Mouse (Mus musculus) retina, postnatal 1 day (tissue): Measurements from ENCODE around the gene Prkcg.
"Not testable (repeated sequence)": the region's sequence is repeated elsewhere in the genome, so short reads cannot be mapped to it uniquely, and the experiment has no call there.

Source experiments
- DNase-seq: peaks from one replicate; pipeline ENCODE4 v3.0.0-alpha.2; 2012

Gene Prkcg

DNA sequence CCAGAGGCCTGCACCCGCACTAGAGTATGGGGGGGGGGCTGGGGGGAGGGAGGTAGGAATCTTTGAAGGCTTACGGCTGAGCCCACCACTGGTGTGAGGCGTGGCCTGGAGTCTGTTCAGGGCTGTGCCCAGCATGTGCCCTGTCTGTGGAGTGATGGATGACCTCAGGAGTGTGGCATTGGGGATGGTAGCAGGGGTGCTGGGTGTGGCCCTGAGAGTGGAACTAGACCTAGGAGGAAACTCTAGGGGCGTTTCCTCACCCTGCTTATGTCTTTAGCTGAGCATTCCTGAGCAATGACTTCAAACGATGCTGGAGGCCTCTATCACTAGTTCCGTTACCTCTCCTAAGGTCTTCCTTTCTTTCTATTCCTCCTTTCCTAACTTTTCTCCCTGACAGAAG lies 2.2 kb downstream of the Prkcg start:
- DNase-seq: no peak

DNA sequence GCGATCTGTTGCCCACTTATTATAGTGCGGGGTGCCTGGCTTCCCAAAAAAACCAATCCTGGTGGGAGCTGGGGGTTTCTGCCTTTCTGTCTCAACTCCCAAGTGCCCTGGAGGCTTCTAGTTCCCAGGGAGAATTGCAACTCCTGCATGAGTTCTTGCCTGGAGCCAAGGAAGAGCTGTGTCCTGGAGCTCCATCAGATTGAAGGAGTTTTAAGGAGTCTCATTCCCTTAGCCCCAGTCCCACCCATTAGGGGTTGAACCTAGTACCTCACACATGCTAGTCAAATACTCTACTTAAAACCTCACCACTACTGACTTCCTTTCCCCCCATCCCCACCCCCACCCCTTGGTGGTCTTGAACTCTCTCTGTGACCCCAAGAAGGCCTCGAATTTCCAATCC lies 2.8 kb downstream of the Prkcg start:
- DNase-seq: no peak

DNA sequence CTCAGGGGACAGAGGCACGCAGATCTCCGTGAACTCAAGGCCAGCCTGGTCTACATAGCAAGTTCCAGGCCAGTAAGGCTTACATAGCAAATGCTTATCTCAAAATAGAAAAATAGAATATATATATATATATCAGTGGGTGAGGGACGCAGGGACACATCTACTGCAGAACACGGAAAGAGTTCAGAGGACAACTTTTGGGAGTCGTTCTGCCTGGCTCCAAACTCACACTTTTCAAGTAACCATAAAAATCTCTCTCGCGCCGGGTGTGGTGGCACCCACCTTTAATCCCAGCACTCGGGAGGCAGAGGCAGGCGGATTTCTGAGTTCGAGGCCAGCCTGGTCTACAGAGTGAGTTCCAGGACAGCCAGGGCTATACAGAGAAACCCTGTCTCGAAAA lies 3.3 kb downstream of the Prkcg start:
- not testable (repeated sequence) for DNase-seq

DNA sequence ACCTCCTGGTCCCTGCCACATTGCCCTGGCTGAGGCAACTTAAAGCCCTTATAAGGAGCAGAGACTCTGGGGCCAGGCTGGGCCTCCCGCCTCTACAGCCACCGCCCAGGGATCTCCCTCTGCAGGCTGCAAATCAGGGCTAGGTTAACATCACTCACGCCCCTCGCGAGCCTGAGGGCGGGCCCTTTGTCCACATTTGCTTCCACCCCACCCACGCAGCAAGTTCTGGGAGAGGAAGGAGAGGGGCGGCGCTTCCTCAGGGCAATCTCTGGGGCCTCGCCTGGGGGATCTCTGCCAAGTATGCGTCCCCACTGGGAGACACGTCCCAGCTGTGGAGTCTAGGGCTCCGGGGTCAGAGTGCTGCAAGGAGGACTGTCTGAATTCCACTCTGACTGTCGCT lies 3.8 kb downstream of the Prkcg start:
- DNase-seq: peak; percentile 84

DNA sequence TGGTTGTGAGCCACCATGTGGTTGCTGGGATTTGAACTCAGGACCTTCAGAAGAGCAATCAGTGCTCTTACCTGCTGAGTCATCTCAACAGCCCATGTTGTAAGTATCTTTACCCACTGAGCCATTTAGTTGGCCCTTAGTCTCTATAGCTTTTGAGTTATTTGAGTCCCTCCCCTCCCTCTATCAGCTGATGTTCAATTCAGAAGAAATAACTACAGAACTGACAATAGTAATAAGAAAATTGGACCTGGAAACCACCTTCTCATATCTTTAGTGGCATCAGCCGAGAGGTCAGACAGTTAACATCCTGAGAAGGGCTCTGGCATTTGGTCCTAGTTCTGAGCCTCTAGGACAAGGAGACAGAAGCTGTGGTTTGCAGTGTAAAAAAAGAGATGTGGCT lies 5.8 kb downstream of the Prkcg start:
- DNase-seq: no peak

DNA sequence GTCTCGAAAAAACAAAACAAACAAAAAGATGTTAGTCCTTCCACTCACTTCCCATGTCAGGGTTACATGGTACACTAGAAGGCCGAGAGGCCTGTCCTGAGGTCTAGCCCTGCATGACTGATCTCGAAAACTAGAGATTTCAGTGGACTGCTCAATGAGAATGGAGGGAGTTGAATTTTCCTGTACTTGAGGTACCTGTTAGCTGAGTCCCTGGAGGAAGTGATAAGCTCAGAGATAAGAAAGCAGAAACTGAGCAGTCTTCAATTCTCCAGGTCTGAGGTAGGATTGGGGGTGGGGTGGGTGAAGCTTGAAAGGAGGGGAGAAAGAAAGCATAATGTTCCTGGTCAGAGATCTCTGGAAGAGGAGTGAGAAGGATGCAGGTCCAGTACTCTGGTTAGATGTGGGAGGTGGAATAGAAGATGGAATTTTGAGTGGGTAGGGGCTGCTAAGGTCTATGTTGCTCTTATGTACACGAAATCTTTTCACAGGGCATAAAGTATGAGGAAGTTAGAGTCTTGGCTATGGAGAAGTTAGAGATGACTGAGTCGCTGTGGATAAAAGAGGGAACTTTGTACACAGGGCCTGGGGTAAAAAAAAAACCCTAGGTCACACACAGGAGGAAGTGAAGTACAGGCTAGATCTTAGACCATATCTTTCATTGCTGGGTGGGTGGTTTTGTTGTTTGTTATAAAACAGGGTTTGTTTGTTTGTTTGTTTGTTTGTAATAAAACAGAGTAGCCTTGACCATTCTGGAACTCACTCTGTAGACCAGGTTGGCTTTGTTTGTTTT lies 6.5 kb downstream of the Prkcg start:
- no peak for DNase-seq

DNA sequence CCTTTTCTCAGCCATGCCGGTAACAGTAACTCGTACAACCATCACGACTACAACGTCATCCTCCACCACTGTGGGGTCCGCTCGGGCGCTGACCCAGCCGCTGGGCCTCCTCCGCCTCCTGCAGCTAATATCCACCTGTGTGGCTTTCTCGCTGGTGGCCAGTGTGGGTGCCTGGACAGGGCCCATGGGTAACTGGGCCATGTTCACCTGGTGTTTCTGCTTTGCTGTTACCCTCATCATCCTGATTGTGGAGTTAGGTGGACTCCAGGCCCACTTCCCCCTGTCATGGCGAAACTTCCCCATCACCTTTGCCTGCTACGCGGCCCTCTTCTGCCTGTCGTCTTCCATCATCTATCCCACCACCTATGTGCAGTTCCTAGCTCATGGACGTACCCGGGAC lies 7.7 kb downstream of the Prkcg start:
- DNase-seq: no peak

DNA sequence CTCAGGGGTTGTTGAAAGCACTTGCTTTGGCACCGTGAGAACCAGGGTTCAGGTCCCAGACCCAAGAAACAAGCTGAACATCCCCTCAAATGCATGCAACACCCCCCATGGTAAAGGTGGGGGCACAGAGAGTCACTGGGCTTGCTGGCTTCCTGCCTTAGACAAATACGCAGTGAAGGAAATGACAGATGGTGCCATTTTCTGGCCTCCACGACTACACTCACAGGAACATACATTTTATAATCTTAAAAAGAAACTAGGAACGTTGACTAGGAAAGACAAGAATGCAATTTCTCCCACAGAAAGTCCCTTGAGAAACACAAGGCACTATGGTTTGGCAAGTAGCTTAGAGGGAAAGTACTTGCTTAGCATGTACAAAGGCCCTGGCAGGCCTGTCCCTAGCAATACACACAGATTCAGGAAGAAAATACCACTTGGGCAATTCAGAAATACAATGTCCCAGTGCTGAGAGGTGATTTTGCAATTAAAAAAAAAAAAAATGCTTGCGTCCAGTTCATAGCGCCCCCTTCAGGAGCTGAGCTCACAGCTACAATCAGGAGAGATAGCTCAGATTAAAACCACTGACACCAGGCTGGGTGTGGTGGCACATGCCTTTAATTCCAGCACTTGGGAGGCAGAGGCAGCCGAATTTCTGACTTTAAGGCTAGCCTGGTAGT lies 11.1 kb downstream of the Prkcg start:
- DNase-seq: peak; percentile 43

DNA sequence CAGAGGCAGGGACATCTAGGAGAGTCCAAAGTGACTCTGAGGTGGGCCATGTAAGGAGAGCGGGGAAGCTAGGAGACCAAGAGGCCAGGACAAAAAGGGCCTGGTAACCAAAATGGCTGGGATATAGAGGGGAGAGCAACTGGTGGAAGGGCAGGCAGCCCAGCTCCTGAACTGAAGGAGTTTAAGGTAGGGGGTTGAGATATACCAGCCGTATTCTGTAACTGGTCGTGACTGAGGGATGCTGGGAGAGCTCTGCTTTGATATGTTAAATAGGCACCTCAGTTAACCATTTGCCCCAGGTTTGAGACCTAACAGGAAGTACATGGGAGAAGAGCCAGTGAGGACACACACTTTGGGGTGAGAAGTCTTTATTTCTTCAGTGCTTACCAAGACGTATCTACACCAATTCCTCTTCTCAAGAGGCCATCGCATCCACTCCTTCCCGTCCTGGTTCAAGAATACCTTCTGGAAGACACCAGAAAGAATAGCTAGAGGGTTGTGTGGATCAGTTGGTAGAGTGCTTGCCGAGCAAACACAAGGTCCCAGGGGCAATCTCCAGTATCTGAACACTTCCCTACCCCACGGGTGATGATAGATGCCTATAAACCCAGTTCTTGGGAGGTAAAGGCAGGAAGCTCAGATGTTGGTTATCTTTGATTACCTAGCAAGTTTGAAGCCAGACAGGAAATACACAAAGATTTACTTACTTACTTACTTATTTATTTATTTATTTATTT lies 12.1 kb downstream of the Prkcg start:
- no peak for DNase-seq

DNA sequence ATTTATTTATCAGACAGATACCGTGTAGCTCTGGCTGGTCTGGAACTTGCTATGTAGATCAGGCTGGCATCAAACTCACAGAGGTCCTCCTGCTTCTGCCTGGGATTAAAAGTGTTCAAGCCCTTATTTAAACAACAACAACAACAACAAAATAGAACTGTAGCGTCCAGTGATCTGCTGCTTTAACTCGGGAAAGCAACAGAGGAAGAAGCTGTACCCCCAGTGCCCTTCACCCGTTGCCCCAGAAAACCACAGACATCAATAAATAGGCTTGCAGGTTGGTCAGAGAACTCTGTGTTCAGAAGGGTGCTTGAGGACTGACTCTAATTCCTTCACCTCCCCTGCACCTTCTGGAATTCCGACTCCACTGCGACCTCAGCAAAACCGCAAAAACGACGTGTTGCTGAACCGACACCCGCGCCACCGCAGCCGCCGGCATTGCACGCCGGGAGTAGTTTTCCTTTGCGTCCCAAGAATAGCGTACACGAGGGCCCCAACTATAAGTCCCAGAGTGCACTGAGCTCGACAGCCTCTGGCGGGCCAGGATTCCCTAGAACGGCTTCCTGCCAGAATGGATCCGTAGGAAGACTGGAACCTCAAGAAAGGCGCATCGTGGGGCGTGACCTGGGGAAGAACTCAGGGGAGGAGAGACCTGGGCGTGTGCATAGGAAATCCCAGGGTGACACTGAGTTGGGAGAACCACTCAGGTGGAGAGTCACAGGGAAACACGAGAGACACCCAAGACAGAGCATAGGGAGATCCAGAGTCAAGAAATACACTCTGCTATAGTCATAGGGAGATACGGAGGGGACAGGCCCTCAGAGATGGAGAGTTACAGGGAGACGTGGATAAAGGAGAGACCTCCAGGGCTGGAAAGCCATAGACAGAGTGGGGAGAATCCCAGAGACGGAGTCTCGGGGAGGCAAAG lies 12.9 kb downstream of the Prkcg start:
- DNase-seq: peak; percentile 64

DNA sequence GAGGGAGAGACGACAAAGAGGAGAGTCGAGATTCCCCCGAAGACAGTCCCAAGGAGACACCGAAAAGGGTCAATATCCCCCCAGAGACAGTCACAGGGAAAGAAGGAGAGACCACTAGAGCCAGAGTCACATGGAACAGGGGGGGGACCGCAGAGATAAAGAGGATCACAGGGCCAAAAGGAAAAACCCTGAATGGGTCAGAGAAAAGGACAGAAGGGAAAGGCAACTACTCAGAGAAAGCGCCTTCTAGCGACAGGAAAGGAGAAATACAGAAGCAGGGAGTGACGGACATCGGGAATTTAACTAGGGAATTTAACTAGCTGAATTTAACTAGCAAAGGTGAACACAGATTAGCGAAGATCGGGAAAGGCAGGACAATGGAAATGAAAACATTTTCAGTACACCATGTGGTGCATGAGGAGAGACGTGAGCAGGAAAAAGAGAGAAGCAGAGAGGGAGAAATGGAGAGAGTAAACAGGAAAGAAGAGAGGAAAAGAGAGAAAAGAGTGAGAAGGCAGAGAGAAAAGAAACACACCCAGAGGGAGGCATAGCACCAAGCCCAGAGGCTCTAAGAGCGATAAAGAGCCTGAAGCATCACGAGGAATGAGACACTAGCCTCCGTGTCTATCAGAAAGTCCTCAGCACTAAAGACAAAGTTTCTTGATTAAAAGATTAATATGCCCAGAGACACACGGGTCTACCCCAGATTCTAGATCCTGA lies 13.7 kb downstream of the Prkcg start:
- DNase-seq: peak; percentile 74

DNA sequence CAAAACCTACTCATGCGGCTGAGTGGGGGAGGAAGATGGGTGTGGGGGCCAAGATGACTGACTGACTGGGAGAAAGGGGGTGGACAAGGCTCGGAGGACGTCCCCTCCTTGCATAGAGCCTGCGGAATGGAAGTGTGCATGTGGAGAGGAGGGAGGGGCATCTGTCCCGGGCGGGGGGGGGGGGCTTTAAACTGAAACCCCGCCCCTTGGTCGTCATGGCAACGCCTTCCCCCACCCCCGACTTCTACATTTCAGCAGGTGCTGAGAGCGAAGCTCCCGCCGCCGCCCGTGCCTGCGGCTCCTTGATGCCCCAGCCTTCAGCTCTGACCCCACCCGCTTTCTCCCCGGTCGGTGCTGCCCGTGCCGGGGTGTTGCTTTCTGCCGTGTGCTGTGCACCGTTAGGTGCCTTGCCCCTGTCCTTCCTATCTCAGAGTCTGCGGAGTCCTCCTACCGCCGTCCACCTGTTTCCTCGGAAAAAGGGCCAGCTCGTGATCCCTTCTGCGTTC lies 14.3 kb downstream of the Prkcg start:
- DNase-seq: peak; percentile 72

DNA sequence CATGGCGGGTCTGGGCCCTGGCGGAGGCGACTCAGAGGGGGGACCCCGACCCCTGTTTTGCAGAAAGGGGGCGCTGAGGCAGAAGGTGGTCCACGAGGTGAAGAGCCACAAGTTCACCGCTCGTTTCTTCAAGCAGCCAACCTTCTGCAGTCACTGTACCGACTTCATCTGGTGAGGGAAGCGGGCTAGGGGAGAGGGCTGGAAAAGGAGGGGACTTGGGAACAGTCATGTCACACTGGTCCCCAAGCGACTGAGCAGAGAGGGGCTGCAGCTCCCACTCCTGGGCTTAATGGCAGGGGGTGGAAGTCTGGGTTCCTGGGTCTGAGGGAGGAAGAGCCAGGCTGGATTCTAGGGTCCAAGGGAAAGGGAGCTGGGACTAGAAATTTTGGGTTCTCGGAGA lies 14.8 kb downstream of the Prkcg start:
- no peak for DNase-seq

DNA sequence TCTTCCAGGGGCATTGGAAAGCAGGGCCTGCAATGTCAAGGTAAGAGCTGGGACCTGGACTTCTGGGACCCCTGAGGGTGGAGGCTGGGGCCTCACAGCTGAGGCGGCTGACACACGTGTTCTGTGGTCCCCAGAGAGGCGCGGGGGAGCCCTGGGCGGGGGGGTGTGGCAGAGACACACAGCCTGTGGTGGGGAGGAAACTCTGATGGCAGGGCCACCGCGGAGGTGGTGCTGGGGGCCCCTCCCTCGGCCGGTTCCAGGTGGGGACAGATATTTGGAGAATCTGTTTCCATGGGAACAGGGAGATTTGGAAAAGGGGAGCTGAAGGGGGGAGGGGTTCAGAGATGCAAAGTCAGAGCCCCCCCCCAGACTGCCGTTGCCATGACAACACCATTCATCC lies 15.3 kb downstream of the Prkcg start:
- DNase-seq: peak; percentile 20

DNA sequence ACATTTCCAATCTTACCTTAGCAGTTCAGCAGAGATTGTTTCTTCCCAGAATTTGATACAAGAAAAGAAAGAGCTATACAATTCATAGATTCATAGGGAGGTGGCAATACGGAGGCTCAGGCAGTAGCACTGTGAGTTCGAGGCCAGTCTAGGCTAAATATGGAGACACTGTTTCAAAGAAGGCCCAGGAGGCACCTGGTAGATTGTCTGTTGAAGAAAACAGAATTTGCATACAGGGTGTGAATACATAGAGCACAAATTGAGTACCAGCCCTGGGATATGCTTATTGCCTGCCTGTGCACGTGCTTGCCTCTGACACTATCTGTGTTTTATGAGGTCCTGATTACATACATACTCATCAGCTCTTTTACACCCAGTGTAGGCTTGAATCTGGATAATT lies 17.4 kb downstream of the Prkcg start:
- no peak for DNase-seq

DNA sequence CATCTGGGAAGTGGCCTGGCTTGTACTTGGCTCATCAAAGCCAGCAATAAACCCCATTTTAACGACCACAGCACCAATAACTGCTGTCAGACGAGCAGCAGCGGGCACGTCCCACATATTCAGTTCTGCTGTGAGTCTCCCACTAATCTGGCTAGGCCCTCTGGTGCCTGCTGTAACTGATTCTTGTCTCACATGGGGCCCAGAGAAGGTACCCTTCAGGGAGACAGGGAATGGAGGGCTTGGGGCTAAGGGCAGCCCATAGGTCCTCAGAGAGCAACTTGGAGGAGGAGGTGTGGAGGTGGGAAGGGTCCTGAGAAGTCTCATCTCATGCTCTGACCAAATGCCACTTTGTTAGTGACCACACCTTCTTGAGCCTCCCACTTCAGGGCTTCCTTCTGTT lies 19.7 kb downstream of the Prkcg start:
- no peak for DNase-seq

DNA sequence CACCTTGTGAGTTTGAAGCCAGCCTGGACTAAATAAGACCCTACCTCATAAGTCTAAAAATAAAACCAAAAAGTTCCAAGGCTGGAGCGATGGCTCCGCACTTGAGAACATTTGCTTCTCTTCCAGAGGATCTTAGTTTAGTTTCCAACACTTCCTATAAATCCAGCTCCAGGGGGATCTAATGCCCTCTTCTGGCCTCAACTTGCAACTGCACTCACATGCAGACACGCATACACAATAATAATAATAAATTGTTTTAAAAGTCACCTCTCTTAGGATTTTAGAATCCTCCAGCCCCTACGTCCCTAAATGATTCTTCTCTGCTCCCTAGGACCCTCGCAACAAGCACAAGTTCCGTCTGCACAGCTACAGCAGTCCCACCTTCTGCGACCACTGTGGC lies 21.3 kb downstream of the Prkcg start:
- DNase-seq: no peak

DNA sequence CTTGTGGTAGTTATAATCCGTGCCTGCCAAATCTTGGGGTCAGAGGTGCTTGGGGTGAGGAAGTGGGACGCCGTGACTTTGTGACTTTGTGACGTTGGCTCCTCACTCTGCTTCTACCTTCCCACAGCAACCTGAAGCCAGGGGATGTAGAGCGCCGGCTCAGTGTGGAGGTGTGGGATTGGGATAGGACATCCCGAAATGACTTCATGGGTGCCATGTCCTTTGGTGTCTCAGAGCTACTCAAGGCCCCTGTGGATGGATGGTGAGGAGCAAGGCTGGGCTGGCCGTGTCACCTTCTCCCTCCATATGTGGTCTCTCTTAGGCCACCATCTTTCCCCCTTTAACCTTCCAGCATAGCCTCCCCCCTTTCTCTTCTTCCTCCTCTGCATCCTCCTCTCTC lies 24.6 kb downstream of the Prkcg start:
- no peak for DNase-seq

DNA sequence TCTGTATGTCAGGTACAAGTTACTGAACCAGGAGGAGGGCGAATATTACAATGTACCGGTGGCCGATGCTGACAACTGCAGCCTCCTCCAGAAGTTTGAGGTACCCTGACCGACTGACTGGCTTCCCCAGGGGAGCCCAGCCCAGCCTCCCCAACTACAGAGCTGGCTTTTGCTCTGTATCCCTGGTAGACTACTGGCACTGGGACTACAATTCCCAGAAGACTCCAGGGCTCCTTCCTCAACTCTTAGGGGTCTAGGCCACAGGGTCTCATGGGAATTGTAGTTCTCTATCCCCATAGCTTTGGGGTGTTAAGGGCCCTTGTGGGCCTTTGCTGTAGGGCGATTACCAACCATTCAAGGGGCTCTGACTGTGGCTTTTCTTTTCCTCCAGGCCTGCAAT lies 25.1 kb downstream of the Prkcg start:
- peak; percentile 56 for DNase-seq

DNA sequence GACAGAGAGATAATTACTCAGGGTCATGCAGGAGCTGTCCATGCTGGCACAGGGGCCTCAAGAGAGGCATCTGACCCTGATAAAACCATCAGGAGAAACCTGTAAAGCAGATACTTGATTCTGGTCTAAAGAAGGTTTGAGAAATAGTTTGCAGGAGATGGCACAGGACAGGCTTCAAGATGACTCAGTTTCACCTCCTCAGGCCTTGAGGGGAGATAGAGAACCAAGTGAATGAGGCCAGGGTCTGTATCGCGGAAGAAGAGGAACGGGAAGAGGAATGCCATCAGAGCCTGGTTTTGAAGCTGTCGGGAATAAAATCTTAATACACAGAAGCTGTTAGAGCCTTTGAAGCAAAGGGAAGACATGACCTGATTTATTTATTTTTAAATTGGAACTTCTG lies 28.7 kb downstream of the Prkcg start:
- no peak for DNase-seq

DNA sequence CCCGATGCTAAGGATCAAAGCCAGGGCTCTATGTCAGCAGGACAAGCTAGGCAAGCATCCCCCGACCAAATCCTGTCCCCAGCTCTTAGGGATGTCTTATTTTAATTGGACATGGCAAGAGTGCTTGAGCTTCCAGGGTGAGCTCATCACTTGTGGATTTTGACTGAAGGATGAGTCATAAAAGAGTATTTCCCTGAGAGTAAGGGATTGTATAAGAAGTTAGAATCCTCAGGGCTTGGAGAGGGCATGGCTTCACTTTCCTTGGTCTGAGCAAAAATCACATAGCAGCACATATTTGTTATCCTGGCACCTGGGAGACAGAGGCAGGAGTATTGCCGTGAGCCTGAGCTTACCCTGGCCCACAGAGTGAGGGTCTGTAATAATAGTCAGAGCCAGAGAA lies 31.9 kb downstream of the Prkcg start:
- DNase-seq: no peak

DNA sequence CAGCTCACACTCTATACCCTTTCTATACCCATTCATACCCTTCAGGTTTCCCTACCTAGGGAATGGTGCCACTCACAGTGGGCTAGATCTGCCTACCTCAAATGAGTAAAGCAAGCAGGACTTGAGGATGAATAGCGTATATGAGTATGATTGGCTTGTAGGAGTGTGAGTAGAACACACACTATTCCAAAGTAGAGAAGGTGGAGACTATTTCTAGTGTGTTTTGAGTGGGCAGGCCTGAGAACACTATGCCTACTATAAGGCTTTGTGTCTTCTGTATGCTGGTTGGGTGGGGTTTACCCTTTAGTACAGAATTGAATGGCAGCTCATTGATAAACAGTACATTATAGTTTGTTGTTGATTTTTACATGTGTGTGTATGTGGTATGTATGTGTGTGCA lies 34.8 kb downstream of the Prkcg start:
- no peak for DNase-seq
